Mouse (Mus musculus) limb, embryonic 15.5 days (tissue): ENCODE data around the gene Olfr56. TPM values are rescaled to one million over a fixed set of nuclear protein-coding genes. Genes with fewer than 3 reads are reported as not detected.
"Not testable (repeated sequence)": the region's sequence is repeated elsewhere in the genome, so short reads cannot be mapped to it uniquely, and the experiment has no call there.

Experiments
- ATAC-seq: fragments of 200-750 bp; cut with Nextera tagmentation; 2 replicates; pipeline ENCODE4 v1.8.0; 2017; ENCODE audit warnings: low read depth, moderate TSS enrichment; ENCODE audit not compliant: insufficient number of reproducible peaks, low FRiP score, low TSS enrichment
- H3K27ac ChIP-seq: fragments of 300-500 bp; sonication (generic); 2 replicates; pipeline ENCODE4 v1.5.1; 2015; ENCODE audit warnings: moderate library complexity, mild to moderate bottlenecking, inconsistent platforms
- H3K27me3 ChIP-seq: fragments of 300-500 bp; sonication (generic); 2 replicates; pipeline ENCODE4 v1.6.1; 2015; ENCODE audit warnings: inconsistent platforms
- H3K36me3 ChIP-seq: fragments of 300-500 bp; sonication (generic); 2 replicates; pipeline ENCODE4 v1.6.1; 2015; ENCODE audit warnings: inconsistent platforms
- H3K4me1 ChIP-seq: fragments of 300-500 bp; sonication (generic); 2 replicates; pipeline ENCODE4 v1.6.1; 2015; ENCODE audit warnings: inconsistent platforms
- H3K4me2 ChIP-seq: fragments of 300-500 bp; sonication (generic); 2 replicates; pipeline ENCODE4 v1.6.1; 2015; ENCODE audit warnings: mild to moderate bottlenecking, inconsistent platforms
- H3K4me3 ChIP-seq: fragments of 300-500 bp; sonication (generic); 2 replicates; pipeline ENCODE4 v1.5.1; 2015; ENCODE audit warnings: mild to moderate bottlenecking, inconsistent platforms
- H3K9ac ChIP-seq: fragments of 300-500 bp; sonication (generic); 2 replicates; pipeline ENCODE4 v1.6.1; 2015; ENCODE audit warnings: inconsistent platforms
- H3K9me3 ChIP-seq: fragments of 300-500 bp; sonication (generic); 2 replicates; pipeline ENCODE4 v1.6.1; 2016; ENCODE audit warnings: inconsistent platforms
- WGBS: fragments of 180-500 bp; shearing (Covaris S2); methylation state at CpG from one replicate; pipeline ENCODE4 v1.1.7; 2015; 5-methylcytosine and 5-hydroxymethylcytosine counted together
- polyA plus RNA-seq: library from polyadenylated mRNA; unstranded; fragments of >200 nt; fragmentation: Nextera tagmentation; extraction: Ambion mirVana; gene quantifications from 2 replicates; pipeline ENCODE4 v1.2.1, GENCODE M21; 2015

The Olfr56 gene
- polyA plus RNA-seq, 1 experiment from 2014 or later: not detected

DNA sequence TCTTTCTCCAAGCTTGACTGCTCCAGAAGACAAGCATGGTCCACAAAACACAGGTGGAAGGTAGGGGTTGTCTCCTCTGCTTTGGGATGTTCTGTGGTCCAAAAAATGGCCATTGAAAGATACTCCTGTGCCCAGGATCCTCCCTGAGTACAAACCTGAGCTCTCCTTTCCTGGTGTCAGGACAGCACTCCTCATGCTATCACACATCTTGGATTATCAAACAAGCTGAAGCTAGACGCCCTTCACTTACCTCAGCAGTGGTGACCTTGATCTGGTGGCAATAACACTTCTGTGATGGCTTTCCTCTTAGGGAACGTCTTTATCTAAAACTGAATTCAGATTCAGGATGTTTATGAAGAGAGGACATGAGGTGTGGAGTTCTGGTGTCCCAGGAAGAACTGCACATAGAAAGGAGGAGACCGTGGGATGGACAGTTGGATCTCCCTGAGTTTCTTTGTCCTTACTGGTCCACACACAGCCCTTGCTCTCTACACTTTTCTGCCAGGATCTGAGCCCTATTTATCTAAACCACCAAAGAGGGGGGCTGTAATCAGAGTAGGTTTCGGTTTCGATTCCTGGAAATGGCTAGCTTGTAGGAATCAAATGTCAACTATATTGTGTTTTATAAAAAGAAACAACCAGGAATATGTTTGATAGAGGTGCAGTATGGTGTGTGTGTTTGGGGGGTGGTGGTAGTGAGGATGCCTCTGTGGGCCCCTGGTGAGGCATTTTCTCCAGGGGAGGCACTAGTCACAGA is 85.2 kb downstream of the Olfr56 start, which contains the start of gene Tgtp2:
Tgtp2 (minus strand) TSS at position 494 of the 757 bp plus-strand sequence.
- not testable (repeated sequence) for H3K9me3 ChIP-seq, H3K4me2 ChIP-seq, H3K4me3 ChIP-seq, H3K4me1 ChIP-seq, H3K27me3 ChIP-seq, H3K9ac ChIP-seq, H3K27ac ChIP-seq, ATAC-seq, H3K36me3 ChIP-seq
- WGBS: 74% methylated on average over 5 of the region's 5 CpGs

DNA sequence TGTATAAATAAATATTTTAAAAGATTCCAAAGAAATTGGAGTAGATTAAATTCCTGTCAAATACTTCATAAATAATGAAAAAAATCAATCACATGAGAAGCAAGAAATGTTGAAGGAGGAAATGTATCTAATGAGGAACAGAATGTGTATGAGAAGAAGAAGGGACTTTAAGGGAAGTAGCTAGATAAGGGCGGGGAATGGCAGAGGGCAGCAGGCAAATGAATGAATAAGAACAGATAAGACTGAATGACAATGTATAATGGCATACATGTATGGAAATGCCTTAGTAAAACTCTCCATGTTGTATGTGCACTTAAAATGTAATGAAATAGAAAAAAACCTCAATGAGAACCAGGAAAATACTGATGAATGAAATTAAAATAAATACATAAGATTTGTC is 89.7 kb downstream of the Olfr56 start:
- 93% methylated on average over 1 of the region's 1 CpGs for WGBS
- no peaks in the 10 kb centered on the region for H3K9me3 ChIP-seq
- no peaks in the 10 kb centered on the region for H3K36me3 ChIP-seq
- H3K4me1 ChIP-seq: no peaks in the 10 kb centered on the region
- H3K4me2 ChIP-seq: no peak overlapping the region
- H3K4me3 ChIP-seq: no peak overlapping the region
- H3K27ac ChIP-seq: no peak overlapping the region
- H3K27me3 ChIP-seq: no peaks in the 10 kb centered on the region
- ATAC-seq: no peak
- H3K9ac ChIP-seq: no peak overlapping the region

DNA sequence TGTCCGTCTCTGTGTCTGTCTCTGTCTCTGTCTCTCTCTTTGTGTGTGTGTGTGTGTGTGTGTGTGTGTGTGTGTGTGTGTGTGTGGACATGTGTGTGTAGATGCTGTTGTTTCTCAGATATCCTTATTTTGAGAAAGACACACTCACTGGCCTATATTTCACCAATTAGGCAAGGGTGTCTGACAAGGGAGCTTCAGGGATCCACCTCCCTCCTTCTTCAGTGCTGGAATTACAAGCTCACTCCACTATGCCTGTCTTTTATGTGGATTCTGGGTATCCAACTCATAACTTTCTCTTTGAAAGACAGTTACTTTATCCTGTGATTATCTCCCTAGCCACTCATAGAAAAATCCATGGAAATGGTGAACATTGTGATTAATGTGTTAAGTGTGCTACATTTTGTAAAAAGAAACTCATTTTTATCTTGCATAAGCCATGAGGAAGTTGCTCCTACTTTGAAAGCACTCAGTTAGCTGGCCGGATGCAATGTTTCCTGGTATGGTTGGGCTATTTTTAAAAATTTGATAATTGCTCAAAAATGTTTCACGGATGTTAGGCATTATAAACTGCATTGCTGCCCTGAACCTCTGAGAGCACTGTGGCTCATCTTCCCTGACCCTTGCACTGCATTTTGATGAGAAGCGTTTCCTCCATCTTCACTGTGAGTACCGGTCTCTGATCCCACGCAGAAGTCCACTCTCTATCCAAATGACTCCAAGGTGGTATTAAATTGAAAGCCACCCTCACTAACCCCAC is 97.5 kb downstream of the Olfr56 start, which contains the start of gene Ifi47:
Ifi47 (plus strand) TSS at position 587 of the 757 bp plus-strand sequence.
- 69% methylated on average over 6 of the region's 6 CpGs for WGBS

DNA sequence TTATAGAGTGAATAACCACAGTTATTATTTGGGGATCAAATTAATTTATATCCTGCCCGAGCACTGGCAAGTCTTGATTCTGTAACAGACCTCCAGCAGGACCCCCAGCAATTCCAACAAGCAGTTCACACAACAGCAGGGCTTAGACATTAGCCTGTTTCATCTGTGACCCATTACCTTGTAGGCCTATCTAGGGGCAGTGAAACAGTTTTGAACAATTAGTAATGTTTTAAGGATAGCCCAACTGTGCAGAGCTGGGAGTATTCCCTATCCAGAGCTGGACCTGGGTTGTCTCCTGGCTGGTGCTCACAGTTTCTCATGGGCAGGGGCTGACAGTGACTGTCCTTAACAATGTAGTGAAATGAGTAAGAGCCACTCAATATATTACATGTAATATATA is 98.3 kb downstream of the Olfr56 start:
- Histone ChIP-seq H3K27ac (no peak overlapping the region), H3K36me3 (no peaks in the 10 kb centered on the region), H3K4me2 (no peak overlapping the region), H3K4me3 (no peak overlapping the region), H3K9ac (no peak overlapping the region), H3K9me3 (no peaks in the 10 kb centered on the region), H3K4me1 (no peaks in the 10 kb centered on the region), H3K27me3 (no peaks in the 10 kb centered on the region)
- no peak for ATAC-seq
- WGBS: 74% methylated on average over 1 of the region's 1 CpGs

More for the DNA sequence above, 97.5 kb downstream of the Olfr56 start, which contains the start of gene Ifi47:
- H3K36me3 ChIP-seq, ATAC-seq, H3K4me1 ChIP-seq, H3K9ac ChIP-seq, H3K9me3 ChIP-seq, H3K27ac ChIP-seq, H3K4me3 ChIP-seq, H3K27me3 ChIP-seq, H3K4me2 ChIP-seq: not testable (repeated sequence)

DNA sequence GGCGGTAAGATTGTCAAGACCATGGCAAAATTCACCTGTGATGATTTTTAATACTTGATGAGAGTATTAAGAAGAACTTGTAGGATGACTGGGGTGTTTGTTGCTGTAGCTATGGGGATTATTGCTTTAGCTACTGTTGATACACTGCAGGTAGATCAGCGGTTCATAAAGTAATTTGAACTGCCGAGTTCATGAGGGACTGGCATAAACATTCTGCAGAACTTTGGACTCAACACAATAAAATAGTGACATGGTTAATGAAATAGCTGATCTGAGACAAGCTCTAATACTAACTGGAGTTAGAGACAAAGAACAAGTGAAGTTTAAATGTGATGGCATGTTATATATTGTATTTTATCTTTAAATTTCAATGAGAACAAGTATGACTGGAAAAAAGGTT is 100.0 kb downstream of the Olfr56 start:
- ATAC-seq: no peak
- H3K27me3 ChIP-seq: no peaks in the 10 kb centered on the region
- H3K4me2 ChIP-seq: no peak overlapping the region
- H3K4me1 ChIP-seq: no peaks in the 10 kb centered on the region
- no peaks in the 10 kb centered on the region for H3K36me3 ChIP-seq
- H3K4me3 ChIP-seq: no peak overlapping the region
- H3K27ac ChIP-seq: no peak overlapping the region
- no peak overlapping the region for H3K9ac ChIP-seq
- 84% methylated on average over 3 of the region's 3 CpGs for WGBS
- H3K9me3 ChIP-seq: no peaks in the 10 kb centered on the region

DNA sequence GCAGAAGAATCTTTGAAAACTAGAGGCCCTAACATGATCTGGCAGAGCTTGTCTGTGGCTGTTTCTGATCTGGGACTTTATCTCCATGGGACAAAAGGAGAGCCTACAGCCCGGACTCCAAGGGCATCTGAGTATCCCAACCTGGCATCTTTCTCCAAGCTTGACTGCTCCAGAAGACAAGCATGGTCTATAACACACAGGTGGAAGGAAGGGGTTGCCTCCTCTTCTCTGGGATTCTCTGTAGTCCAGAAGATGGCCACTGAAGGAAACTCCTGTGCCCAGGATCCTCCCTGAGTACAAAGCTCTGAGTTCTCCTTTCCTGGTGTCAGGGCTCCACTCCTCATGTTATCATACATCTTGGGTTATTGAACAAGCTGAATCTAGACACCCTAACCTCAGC is 101.9 kb downstream of the Olfr56 start:
- Histone ChIP-seq H3K9me3 (no peaks in the 10 kb centered on the region), H3K4me3 (no peak overlapping the region), H3K36me3 (no peaks in the 10 kb centered on the region), H3K4me2 (no peak overlapping the region), H3K9ac (no peak overlapping the region), H3K27ac (no peak overlapping the region), H3K27me3 (no peaks in the 10 kb centered on the region), H3K4me1 (no peaks in the 10 kb centered on the region)
- WGBS: 85% methylated on average over 1 of the region's 1 CpGs
- ATAC-seq: no peak

DNA sequence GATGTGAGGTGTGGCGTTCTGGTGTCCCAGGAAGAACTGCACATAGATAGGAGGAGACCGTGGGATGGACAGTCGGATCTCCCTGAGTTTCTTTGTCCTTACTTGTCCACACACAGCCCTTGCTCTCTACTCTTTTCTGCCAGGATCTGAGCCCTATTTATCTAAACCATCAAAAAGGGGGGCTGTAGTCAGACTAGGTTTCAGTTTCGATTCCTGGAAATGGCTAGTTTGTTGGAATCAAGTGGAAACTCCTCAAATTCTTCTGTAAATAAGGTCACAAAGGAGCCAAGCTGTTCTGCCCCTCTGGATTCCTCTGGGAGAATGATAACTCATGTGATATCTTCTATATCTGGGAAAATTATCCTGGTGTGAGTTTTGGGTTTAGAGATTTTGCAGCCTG is 102.7 kb downstream of the Olfr56 start:
- ATAC-seq: no peak
- 81% methylated on average over 4 of the region's 4 CpGs for WGBS
- no peaks in the 10 kb centered on the region for H3K27me3 ChIP-seq
- no peak overlapping the region for H3K27ac ChIP-seq
- H3K4me1 ChIP-seq: no peaks in the 10 kb centered on the region
- no peak overlapping the region for H3K4me3 ChIP-seq
- H3K36me3 ChIP-seq: no peaks in the 10 kb centered on the region
- no peak overlapping the region for H3K4me2 ChIP-seq
- H3K9ac ChIP-seq: no peak overlapping the region
- no peaks in the 10 kb centered on the region for H3K9me3 ChIP-seq

DNA sequence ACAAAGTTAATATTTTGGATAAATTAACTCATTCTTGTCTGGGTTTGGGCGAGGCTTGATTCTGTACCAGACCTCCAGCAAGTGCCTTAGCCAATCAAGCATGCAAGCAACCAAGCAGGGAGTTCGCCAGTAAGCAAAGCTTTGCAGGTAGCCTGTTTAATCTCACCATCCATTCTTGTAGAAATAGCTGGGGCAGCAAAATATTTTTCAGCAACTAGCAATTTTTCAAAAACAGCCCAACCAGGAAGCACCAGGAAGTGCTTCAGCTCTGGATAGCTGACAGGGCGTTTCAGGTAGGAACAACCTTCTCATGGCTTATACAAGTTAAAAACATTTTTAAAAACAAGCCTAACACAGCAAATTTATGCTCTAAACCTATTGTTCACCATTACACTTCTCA is 103.2 kb downstream of the Olfr56 start:
- Histone ChIP-seq H3K27ac (no peak overlapping the region), H3K9ac (no peak overlapping the region), H3K4me3 (no peak overlapping the region), H3K9me3 (no peaks in the 10 kb centered on the region), H3K4me2 (no peak overlapping the region), H3K27me3 (no peaks in the 10 kb centered on the region), H3K4me1 (no peaks in the 10 kb centered on the region), H3K36me3 (no peaks in the 10 kb centered on the region)
- 74% methylated on average over 3 of the region's 3 CpGs for WGBS
- no peak for ATAC-seq

DNA sequence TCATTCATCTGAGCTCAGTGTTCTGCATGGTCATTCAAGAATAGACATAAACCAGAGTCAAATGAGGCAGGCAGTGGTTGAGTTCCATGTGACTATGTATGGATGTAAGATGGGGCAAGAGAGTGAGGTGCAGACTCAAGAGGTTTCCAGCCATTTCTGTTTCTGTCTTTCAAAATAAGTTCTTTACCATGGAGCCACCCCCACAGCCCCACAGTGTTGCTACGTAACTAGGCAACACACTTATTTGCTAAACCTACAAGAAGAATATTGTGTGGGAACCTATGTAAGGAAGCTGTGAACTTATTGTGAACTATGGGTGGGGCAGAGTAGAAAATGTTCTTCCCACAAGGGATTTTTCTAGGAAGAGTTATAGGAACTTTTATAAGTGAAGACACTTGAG is 104.5 kb downstream of the Olfr56 start:
- no peak overlapping the region for H3K9ac ChIP-seq
- no peak overlapping the region for H3K4me3 ChIP-seq
- H3K27ac ChIP-seq: no peak overlapping the region
- H3K4me1 ChIP-seq: peaks cover 1% of the 10 kb centered on the region; the same call in 1 of the 2 replicates
- no peaks in the 10 kb centered on the region for H3K9me3 ChIP-seq
- H3K4me2 ChIP-seq: no peak overlapping the region
- H3K36me3 ChIP-seq: no peaks in the 10 kb centered on the region
- ATAC-seq: no peak
- no peaks in the 10 kb centered on the region for H3K27me3 ChIP-seq
- WGBS: 91% methylated on average over 1 of the region's 1 CpGs

DNA sequence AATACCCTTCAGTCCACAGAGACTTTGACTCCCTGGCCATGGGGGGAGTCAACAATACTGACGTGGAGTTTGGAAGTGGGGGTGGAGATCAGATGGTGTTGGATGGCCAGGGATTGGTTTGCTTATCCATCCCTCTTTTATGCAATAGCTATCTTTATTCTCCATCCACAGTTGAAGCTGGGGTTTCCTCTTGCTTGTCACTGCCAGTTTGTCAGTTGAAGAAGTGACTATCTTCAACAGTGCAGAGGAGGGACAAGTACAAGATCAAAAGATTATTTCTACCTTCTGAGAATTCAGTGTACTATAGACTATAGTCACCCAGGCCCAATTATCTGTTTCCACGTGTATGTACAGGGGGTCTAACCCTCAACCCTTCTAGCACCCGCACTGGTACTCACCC is 105.1 kb downstream of the Olfr56 start:
- Histone ChIP-seq H3K9me3 (no peaks in the 10 kb centered on the region), H3K4me3 (no peak overlapping the region), H3K4me2 (no peak overlapping the region), H3K9ac (no peak overlapping the region), H3K27me3 (no peaks in the 10 kb centered on the region), H3K4me1 (peaks cover 4% of the 10 kb centered on the region; the same call in 1 of the 2 replicates), H3K36me3 (no peaks in the 10 kb centered on the region), H3K27ac (no peak overlapping the region)
- ATAC-seq: no peak; the same call in 1 of the 2 replicates
- WGBS: 67% methylated on average over 3 of the region's 3 CpGs

DNA sequence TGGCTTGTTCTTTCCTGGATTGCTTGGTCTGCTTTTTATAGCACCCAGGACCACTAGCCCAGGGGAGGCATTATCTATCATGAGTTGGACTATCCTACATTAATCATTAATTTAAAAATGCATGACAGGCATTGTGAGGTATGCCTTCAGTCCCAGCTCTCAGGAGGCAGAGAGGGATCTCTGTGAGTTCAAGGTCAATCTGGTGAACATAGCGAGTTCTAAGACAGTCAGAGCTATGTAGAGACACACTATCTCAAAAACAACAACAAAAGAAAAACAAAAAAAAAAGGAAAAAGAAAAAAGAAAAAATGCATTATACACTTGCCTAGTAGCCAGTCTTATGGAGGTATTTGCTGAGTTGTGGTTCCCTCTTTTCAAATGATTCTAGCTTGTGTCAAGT is 105.7 kb downstream of the Olfr56 start:
- Histone ChIP-seq H3K27me3 (no peaks in the 10 kb centered on the region), H3K9ac (no peak overlapping the region), H3K4me1 (peaks cover 4% of the 10 kb centered on the region; the same call in 1 of the 2 replicates), H3K4me3 (no peak overlapping the region), H3K4me2 (no peak overlapping the region), H3K27ac (no peak overlapping the region), H3K36me3 (no peaks in the 10 kb centered on the region), H3K9me3 (no peaks in the 10 kb centered on the region)
- no peak for ATAC-seq
- 78% methylated on average over 1 of the region's 1 CpGs for WGBS

DNA sequence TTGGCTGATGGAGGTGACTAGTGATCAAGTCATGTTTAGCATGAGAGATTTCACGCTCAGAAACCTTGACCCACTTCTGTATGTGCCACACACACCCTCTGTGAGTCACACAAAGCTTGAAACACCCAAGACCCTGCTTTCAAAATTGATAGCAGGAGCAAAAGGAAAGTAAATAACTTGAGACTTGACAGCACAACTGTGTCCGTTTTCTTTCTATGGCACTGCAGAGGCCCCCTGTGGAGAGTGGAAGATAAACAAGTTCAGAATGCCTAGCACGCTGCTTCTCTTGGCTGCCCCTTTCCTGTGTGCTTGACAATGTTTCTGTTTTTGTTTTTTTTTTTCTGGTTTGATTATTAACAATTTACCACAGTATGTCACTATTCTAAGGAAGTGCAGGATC is 106.2 kb downstream of the Olfr56 start:
- Histone ChIP-seq H3K4me3 (no peak overlapping the region), H3K9ac (no peak overlapping the region), H3K27ac (no peak overlapping the region), H3K36me3 (no peaks in the 10 kb centered on the region), H3K4me2 (no peak overlapping the region), H3K27me3 (no peaks in the 10 kb centered on the region), H3K9me3 (no peaks in the 10 kb centered on the region), H3K4me1 (peaks cover 4% of the 10 kb centered on the region; the same call in 1 of the 2 replicates)
- ATAC-seq: no peak
- 46% methylated on average over 3 of the region's 3 CpGs for WGBS
